Mouse (Mus musculus) MEL (cell line): ENCODE measurements around the gene Arhgap5. TPM values are rescaled to one million over a fixed set of nuclear protein-coding genes. Genes with fewer than 3 reads are reported as not detected.

Experiments used
- DNase-seq: peaks from one replicate; pipeline ENCODE4 v3.0.0; 2011; ENCODE audit warnings: low read depth, low spot score
- H3K27ac ChIP-seq: 2 replicates; pipeline ENCODE4 v1.5.1; 2012; ENCODE audit warnings: low read depth, mild to moderate bottlenecking, control low read depth, low read length, moderate library complexity; ENCODE audit not compliant: control insufficient read depth
- H3K27me3 ChIP-seq, 2 experiments: fragments of 150-350 bp in 1 of 2; sonication (generic) in 1 of 2; 2 replicates each; pipeline ENCODE4 v1.6.1; 2012; ENCODE audit warnings: low read length in 2 of 2, mild to moderate bottlenecking in 2 of 2, improper control_type of control experiment in 1 of 2, moderate library complexity in 1 of 2; ENCODE audit not compliant: insufficient read depth in 2 of 2, control insufficient read depth in 1 of 2
- H3K36me3 ChIP-seq, 2 experiments: 2 replicates each; pipeline ENCODE4 v1.6.1; 2012 to 2014; ENCODE audit warnings: low read length in 2 of 2, improper control_type of control experiment in 1 of 2, inconsistent platforms in 1 of 2, mild to moderate bottlenecking in 1 of 2; ENCODE audit not compliant: insufficient read depth in 2 of 2, control insufficient read depth in 1 of 2
- H3K4me1 ChIP-seq, 2 experiments: fragments of 150-350 bp in 1 of 2; sonication (generic) in 1 of 2; 2 replicates each; pipeline ENCODE4 v1.6.1; 2012; ENCODE audit warnings: low read length in 2 of 2, improper control_type of control experiment in 1 of 2, mild to moderate bottlenecking in 1 of 2; ENCODE audit not compliant: insufficient read depth in 2 of 2, control insufficient read depth in 1 of 2
- H3K4me3 ChIP-seq, 2 experiments: fragments of 150-350 bp in 1 of 2; sonication (generic) in 1 of 2; 2 replicates each; pipeline ENCODE4 v1.5.1; 2012; ENCODE audit warnings: low read depth in 2 of 2, low read length in 2 of 2, mild to moderate bottlenecking in 2 of 2, moderate library complexity in 2 of 2, control low read depth in 1 of 2, improper control_type of control experiment in 1 of 2; ENCODE audit not compliant: control insufficient read depth in 1 of 2, insufficient read depth in 1 of 2
- H3K79me2 ChIP-seq: 2 replicates; pipeline ENCODE4 v1.6.1; 2012; ENCODE audit warnings: mild to moderate bottlenecking, low read length, moderate library complexity; ENCODE audit not compliant: control insufficient read depth, poor library complexity, insufficient read depth
- H3K9ac ChIP-seq: 2 replicates; pipeline ENCODE4 v1.6.1; 2012; ENCODE audit warnings: low read depth, mild to moderate bottlenecking, control low read depth, low read length, moderate library complexity; ENCODE audit not compliant: control insufficient read depth, poor library complexity, severe bottlenecking
- H3K9me3 ChIP-seq: fragments of 150-350 bp; sonication (generic); replicated peaks from 2 replicates; pipeline ENCODE4 v1.6.1; 2012; ENCODE audit warnings: mild to moderate bottlenecking, low read length, improper control_type of control experiment, moderate library complexity; ENCODE audit not compliant: insufficient read depth
- BHLHE40 ChIP-seq: IDR thresholded peaks from 2 replicates; pipeline ENCODE4 v1.6.1; 2012; ENCODE audit warnings: low read depth, mild to moderate bottlenecking, inconsistent platforms, low read length, improper control_type of control experiment, borderline replicate concordance
- CHD1 ChIP-seq: IDR thresholded peaks from 2 replicates; pipeline ENCODE4 v1.6.1; 2012; ENCODE audit warnings: low read depth, mild to moderate bottlenecking, inconsistent platforms, low read length, improper control_type of control experiment
- CHD2 ChIP-seq: IDR thresholded peaks from 2 replicates; pipeline ENCODE4 v1.6.1; 2011; ENCODE audit warnings: low read length, improper control_type of control experiment
- E2F4 ChIP-seq: IDR thresholded peaks from 2 replicates; pipeline ENCODE4 v1.6.1; 2011; ENCODE audit warnings: low read depth, low read length, improper control_type of control experiment, borderline replicate concordance
- EP300 ChIP-seq, 2 experiments: IDR thresholded peaks; 2 replicates each; pipeline ENCODE4 v1.6.1; 2011; ENCODE audit warnings: improper control_type of control experiment in 2 of 2, low read length in 2 of 2, low read depth in 1 of 2, mild to moderate bottlenecking in 1 of 2
- ETS1 ChIP-seq: IDR thresholded peaks from 2 replicates; pipeline ENCODE4 v1.6.1; 2012; ENCODE audit warnings: low read depth, mild to moderate bottlenecking, inconsistent platforms, low read length, improper control_type of control experiment, moderate library complexity
- JUND ChIP-seq: IDR thresholded peaks from 2 replicates; pipeline ENCODE4 v1.6.1; 2011; ENCODE audit warnings: low read depth, mild to moderate bottlenecking, improper control_type of control experiment, low read length
- MAFK ChIP-seq: IDR thresholded peaks from 2 replicates; pipeline ENCODE4 v1.6.1; 2011; ENCODE audit warnings: low read depth, mild to moderate bottlenecking, low read length, improper control_type of control experiment, borderline replicate concordance
- MAZ ChIP-seq: IDR thresholded peaks from 2 replicates; pipeline ENCODE4 v1.6.1; 2012; ENCODE audit warnings: low read depth, mild to moderate bottlenecking, inconsistent platforms, low read length, improper control_type of control experiment
- MXI1 ChIP-seq: IDR thresholded peaks from 2 replicates; pipeline ENCODE4 v1.6.1; 2011; ENCODE audit warnings: mild to moderate bottlenecking, low read depth, low read length, improper control_type of control experiment
- NELFE ChIP-seq: IDR thresholded peaks from 2 replicates; pipeline ENCODE4 v1.6.1; 2011; ENCODE audit warnings: low read depth, low read length, improper control_type of control experiment
- NRF1 ChIP-seq: IDR thresholded peaks from 2 replicates; pipeline ENCODE4 v1.6.1; 2014; ENCODE audit warnings: low read depth, mild to moderate bottlenecking, inconsistent platforms, low read length, improper control_type of control experiment, moderate library complexity; ENCODE audit not compliant: poor library complexity, insufficient read depth, severe bottlenecking
- POLR2A ChIP-seq, 2 experiments: IDR thresholded peaks; 2 replicates each; pipeline ENCODE4 v1.6.1; 2011 to 2012; ENCODE audit warnings: low read length in 2 of 2, mild to moderate bottlenecking in 2 of 2, control low read depth in 1 of 2, improper control_type of control experiment in 1 of 2, low read depth in 1 of 2, moderate library complexity in 1 of 2; ENCODE audit not compliant: control insufficient read depth in 1 of 2, insufficient read depth in 1 of 2, poor library complexity in 1 of 2
- POLR2AphosphoS5 ChIP-seq: IDR thresholded peaks from 2 replicates; pipeline ENCODE4 v1.6.1; 2012; ENCODE audit warnings: low read depth, borderline replicate concordance, mild to moderate bottlenecking, inconsistent platforms, low read length, moderate library complexity, mixed read lengths
- RAD21 ChIP-seq: IDR thresholded peaks from 2 replicates; pipeline ENCODE4 v1.6.1; 2011; ENCODE audit warnings: mild to moderate bottlenecking, low read depth, low read length, improper control_type of control experiment
- RCOR1 ChIP-seq: IDR thresholded peaks from 2 replicates; pipeline ENCODE4 v1.6.1; 2012; ENCODE audit warnings: low read depth, mild to moderate bottlenecking, inconsistent platforms, low read length, improper control_type of control experiment
- SIN3A ChIP-seq: IDR thresholded peaks from 2 replicates; pipeline ENCODE4 v1.6.1; 2012; ENCODE audit warnings: low read length, improper control_type of control experiment, inconsistent platforms
- SMC3 ChIP-seq: IDR thresholded peaks from 2 replicates; pipeline ENCODE4 v1.6.1; 2011; ENCODE audit warnings: low read depth, low read length, improper control_type of control experiment
- TBP ChIP-seq: IDR thresholded peaks from 2 replicates; pipeline ENCODE4 v1.8.0; 2011; ENCODE audit warnings: low read depth, low read length, improper control_type of control experiment
- TCF12 ChIP-seq: IDR thresholded peaks from 2 replicates; pipeline ENCODE4 v1.6.1; 2014; ENCODE audit warnings: low read depth, mild to moderate bottlenecking, inconsistent platforms, low read length, improper control_type of control experiment, moderate library complexity
- UBTF ChIP-seq: IDR thresholded peaks from 2 replicates; pipeline ENCODE4 v1.6.1; 2012; ENCODE audit warnings: low read depth, mild to moderate bottlenecking, inconsistent platforms, low read length, improper control_type of control experiment, moderate library complexity, borderline replicate concordance; ENCODE audit not compliant: insufficient read depth
- USF1 ChIP-seq: IDR thresholded peaks from 2 replicates; pipeline ENCODE4 v1.6.1; 2014; ENCODE audit warnings: low read depth, mild to moderate bottlenecking, inconsistent platforms, low read length, improper control_type of control experiment, moderate library complexity
- USF2 ChIP-seq, 2 experiments: IDR thresholded peaks; 2 replicates each; pipeline ENCODE4 v1.6.1; 2011 to 2012; ENCODE audit warnings: improper control_type of control experiment in 2 of 2, low read length in 2 of 2, borderline replicate concordance in 1 of 2, inconsistent platforms in 1 of 2, low read depth in 1 of 2, mild to moderate bottlenecking in 1 of 2; ENCODE audit not compliant: insufficient read depth in 1 of 2
- ZC3H11A ChIP-seq: IDR thresholded peaks from 2 replicates; pipeline ENCODE4 v1.6.1; 2012; ENCODE audit warnings: low read depth, mild to moderate bottlenecking, inconsistent platforms, low read length, improper control_type of control experiment
- ZKSCAN1 ChIP-seq: IDR thresholded peaks from 2 replicates; pipeline ENCODE4 v1.6.1; 2012; ENCODE audit warnings: low read depth, mild to moderate bottlenecking, inconsistent platforms, low read length, improper control_type of control experiment, moderate library complexity
- ZMIZ1 ChIP-seq: IDR thresholded peaks from 2 replicates; pipeline ENCODE4 v1.6.1; 2012; ENCODE audit warnings: low read depth, mild to moderate bottlenecking, inconsistent platforms, low read length, improper control_type of control experiment, moderate library complexity
- ZNF384 ChIP-seq: IDR thresholded peaks from 2 replicates; pipeline ENCODE4 v1.6.1; 2012; ENCODE audit warnings: low read depth, mild to moderate bottlenecking, inconsistent platforms, low read length, improper control_type of control experiment
- polyA plus RNA-seq, 2 experiments: library from polyadenylated mRNA; stranded (reverse) in 1 of 2; unstranded in 1 of 2; fragments of >175 nt in 1 of 2; fragments of >200 nt in 1 of 2; gene quantifications; 2 replicates each; pipeline versions ENCODE4 v1.2.1 to v1.2.4; 2012; ENCODE audit warnings: low replicate concordance in 2 of 2, low read depth in 1 of 2; ENCODE audit not compliant: insufficient read length in 2 of 2, insufficient read depth in 1 of 2, missing spikeins in 1 of 2
- total RNA-seq: library from RNA; depleted of rRNA; stranded (reverse); fragments of 300-350 nt; gene quantifications from 2 replicates; pipeline ENCODE4 v1.2.3, GENCODE M21; 2012

The Arhgap5 gene
- total and polyA plus RNA-seq, 3 experiments: 10.5 to 108 (median 11.8) TPM

- TF ChIP-seq CHD1: 0 out of 2 replicates have a peak, but pooled peaks have one; percentile 36
- TF ChIP-seq TCF12: no peak
- no peak for TF ChIP-seq ZC3H11A
Observed at GRCm38 (mm10) chr12:52502161-52502560, 1.6 kb upstream of the Arhgap5 start (continued).

DNA sequence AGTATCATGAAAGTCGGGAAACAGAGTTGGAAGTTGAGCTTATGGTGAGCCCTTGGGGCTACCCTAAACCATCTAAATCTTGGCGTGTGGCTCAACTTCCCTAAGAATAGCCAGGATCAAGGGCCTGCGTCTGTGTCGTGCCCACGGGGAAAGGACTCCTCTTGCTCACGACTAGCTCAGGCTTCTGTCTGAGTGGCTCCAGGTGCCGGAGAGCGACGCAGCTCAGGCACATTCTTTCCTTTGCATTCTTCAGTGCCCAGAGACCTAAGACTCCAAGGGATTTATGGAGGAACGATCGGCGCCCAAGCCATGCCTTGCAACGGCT is 679 bp upstream of the Arhgap5 start:
- H3K79me2 ChIP-seq: peaks cover 16% of the 10 kb centered on the region
- TF ChIP-seq TBP: no peak
- TF ChIP-seq EP300 (IDR thresholded peaks at IDR 0.05; ENCODE audit: low read depth in 1 of 2, low read length in 2 of 2): no peak
- no peak for TF ChIP-seq ZNF384
- no peak for TF ChIP-seq BHLHE40
- TF ChIP-seq, all 39 proteins: peak for 0
- Histone ChIP-seq H3K9me3 (no peaks in the 10 kb centered on the region), H3K36me3 (peaks cover 0 to 14% of the 10 kb centered on the region in 2 experiments; a peak in 2 of 4 replicates), H3K9ac (peak overlapping the region; percentile 69), H3K4me3 (peak overlapping the region; percentile 75 to 87), H3K27me3 (no peaks in the 10 kb centered on the region), H3K4me1 (peaks cover 3 to 7% of the 10 kb centered on the region in 2 experiments; a peak in 3 of 4 replicates), H3K27ac (peak overlapping the region; percentile 59)
- DNase-seq: no peak

DNA sequence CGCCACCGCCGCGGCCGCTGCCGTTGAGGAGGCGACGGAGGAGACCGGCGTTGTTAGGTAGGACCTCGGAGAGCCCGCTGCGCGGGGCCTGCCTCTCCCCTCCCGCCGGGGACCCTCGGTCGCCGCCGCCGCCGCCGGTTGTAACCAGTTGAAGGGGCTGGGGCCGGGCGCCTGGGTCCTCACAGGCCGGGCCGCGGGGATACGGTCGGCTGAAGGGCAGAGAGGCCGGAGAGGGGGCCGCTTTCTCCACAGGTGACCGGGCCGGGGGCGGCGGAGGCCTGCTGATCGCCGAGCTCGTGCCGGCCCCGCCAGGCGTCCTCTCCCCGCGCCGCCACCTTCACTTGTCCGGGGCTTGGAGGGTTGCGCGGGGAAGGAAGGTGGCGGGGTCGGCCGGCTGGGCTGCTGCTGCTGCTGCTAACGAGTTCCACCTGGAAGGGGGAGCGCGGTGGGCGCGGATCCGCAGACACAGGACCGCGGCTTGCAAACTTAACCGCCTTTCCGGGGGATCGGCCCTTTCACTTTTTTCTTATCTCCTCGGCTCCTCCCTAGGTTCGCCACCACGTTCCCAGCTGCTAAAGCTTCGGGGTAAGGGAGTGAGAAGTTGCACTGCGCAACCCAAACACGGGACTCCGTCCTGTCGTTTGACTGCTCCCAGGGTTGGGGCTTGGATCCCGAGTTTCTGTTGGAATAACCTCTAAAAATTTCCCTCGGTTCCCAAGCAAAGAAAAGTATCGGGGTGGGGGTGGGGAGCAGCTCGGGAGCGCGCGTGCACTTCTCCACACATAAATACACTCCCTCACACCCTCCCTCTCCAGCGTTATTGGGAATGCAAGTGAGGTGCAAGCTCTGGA is 784 bp downstream of the Arhgap5 start:
- Histone ChIP-seq H3K4me3 (peak overlapping the region; percentile 87 to 89), H3K36me3 (peaks cover 0 to 20% of the 10 kb centered on the region in 2 experiments; a peak in 2 of 4 replicates), H3K4me1 (peaks cover 3 to 7% of the 10 kb centered on the region in 2 experiments), H3K27me3 (no peaks in the 10 kb centered on the region), H3K79me2 (peaks cover 16% of the 10 kb centered on the region), H3K9ac (peak overlapping the region; percentile 90), H3K9me3 (no peaks in the 10 kb centered on the region), H3K27ac (peak overlapping the region; percentile 80)
- peak; percentile 87 for DNase-seq
- TF ChIP-seq USF2 (IDR thresholded peaks at IDR 0.05; ENCODE audit: borderline replicate concordance in 1 of 2, insufficient read depth in 1 of 2, low read depth in 1 of 2, low read length in 2 of 2): no peak
- TF ChIP-seq POLR2A (IDR thresholded peaks at IDR 0.05; ENCODE audit: control insufficient read depth in 1 of 2, insufficient read depth in 1 of 2, low read depth in 1 of 2, low read length in 2 of 2, poor library complexity in 1 of 2): peak; percentile 3 to 59; a peak in 2 of 4 replicates
- no peak; a peak in 1 of 4 replicates for TF ChIP-seq EP300 (IDR thresholded peaks at IDR 0.05; ENCODE audit: low read depth in 1 of 2, low read length in 2 of 2)
- no peak for TF ChIP-seq POLR2AphosphoS5
- TF ChIP-seq ETS1: peak; percentile 40
- TF ChIP-seq CHD2: no peak
- peak; percentile 50; the same call in 1 of the 2 replicates for TF ChIP-seq ZMIZ1
- TF ChIP-seq SIN3A: peak; percentile 39; the same call in 1 of the 2 replicates
- no peak for TF ChIP-seq RAD21
- no peak; the same call in 1 of the 2 replicates for TF ChIP-seq NRF1
- 0 out of 2 replicates have a peak, but pooled peaks have one; percentile 11 for TF ChIP-seq UBTF
- no peak for TF ChIP-seq CHD1
- TF ChIP-seq NELFE: peak; percentile 53
- peak; percentile 71 for TF ChIP-seq MXI1
- TF ChIP-seq USF1: no peak
- no peak for TF ChIP-seq MAFK
- no peak for TF ChIP-seq SMC3
- no peak for TF ChIP-seq JUND
- 0 out of 2 replicates have a peak, but pooled peaks have one; percentile 9 for TF ChIP-seq RCOR1
- 0 out of 2 replicates have a peak, but pooled peaks have one; percentile 15 for TF ChIP-seq MAZ
- 0 out of 2 replicates have a peak, but pooled peaks have one; percentile 18 for TF ChIP-seq TBP
- no peak for TF ChIP-seq E2F4
- no peak for TF ChIP-seq ZKSCAN1
